Mouse (Mus musculus): ENCODE measurements around the gene Ncapg2. TPM values are rescaled to one million over a fixed set of nuclear protein-coding genes. Genes with fewer than 3 reads are reported as not detected.

The Ncapg2 gene
- polyA plus RNA-seq, 1 experiment from 2014 or later = 32.7 TPM

GRCm38 (mm10) chr12:116460379-116461065 lies 55.3 kb downstream of the Ncapg2 start:
- Histone ChIP-seq H3K4me1 (replicated peaks) (no peaks in the 10 kb centered on the region), H3K9me3 (no peaks in the 10 kb centered on the region), H3K36me3 (0 out of 2 replicates have a peak, but pooled peaks cover 5% of the 10 kb centered on the region), H3K9ac (no peak overlapping the region), H3K4me3 (replicated peaks) (no peak overlapping the region), H3K4me2 (replicated peaks) (no peak overlapping the region), H3K27me3 (replicated peaks) (no peaks in the 10 kb centered on the region), H3K27ac (no peak overlapping the region)
- ATAC-seq = no peak
- WGBS = 92% methylated on average over 6 of the region's 6 CpGs

DNA sequence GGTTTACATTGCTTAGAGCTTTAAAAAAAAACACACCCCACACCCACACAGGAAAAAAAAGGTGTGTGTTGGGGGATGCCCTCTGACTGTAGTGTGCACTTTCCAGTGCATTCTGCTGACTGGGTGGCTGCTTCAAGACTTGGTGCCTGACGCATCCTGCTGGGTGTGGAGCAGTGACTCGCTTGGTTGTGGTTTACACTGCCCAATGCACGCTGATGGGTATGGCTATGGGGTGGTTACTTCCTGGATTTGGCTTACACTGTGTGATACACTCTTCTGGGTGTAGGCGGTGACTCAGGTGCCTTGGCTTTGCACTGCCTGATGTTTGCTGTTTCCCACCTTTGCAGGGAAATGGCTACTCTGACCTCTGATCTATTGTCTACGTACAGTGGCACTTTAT lies 61.8 kb downstream of the Ncapg2 start:
- Histone ChIP-seq H3K4me3 (replicated peaks) (no peak overlapping the region), H3K9ac (no peak overlapping the region), H3K27me3 (replicated peaks) (no peaks in the 10 kb centered on the region), H3K4me1 (replicated peaks) (no peaks in the 10 kb centered on the region), H3K36me3 (no peaks in the 10 kb centered on the region), H3K9me3 (no peaks in the 10 kb centered on the region), H3K4me2 (replicated peaks) (no peak overlapping the region), H3K27ac (no peak overlapping the region)
- WGBS = 87% methylated on average over 5 of the region's 5 CpGs
- no peak for ATAC-seq

- Histone ChIP-seq H3K4me3 (replicated peaks) (no peak overlapping the region), H3K36me3 (no peaks in the 10 kb centered on the region), H3K4me1 (replicated peaks) (no peaks in the 10 kb centered on the region), H3K4me2 (replicated peaks) (no peak overlapping the region), H3K27ac (no peak overlapping the region), H3K9me3 (no peaks in the 10 kb centered on the region), H3K9ac (no peak overlapping the region), H3K27me3 (replicated peaks) (no peaks in the 10 kb centered on the region)
- whole genome bisulfite sequencing = 90% methylated on average over 1 of the region's 1 CpGs
- no peak for ATAC-seq
These were observed 63.1 kb downstream of the Ncapg2 start for GRCm38 (mm10) chr12:116468348-116468747.

DNA sequence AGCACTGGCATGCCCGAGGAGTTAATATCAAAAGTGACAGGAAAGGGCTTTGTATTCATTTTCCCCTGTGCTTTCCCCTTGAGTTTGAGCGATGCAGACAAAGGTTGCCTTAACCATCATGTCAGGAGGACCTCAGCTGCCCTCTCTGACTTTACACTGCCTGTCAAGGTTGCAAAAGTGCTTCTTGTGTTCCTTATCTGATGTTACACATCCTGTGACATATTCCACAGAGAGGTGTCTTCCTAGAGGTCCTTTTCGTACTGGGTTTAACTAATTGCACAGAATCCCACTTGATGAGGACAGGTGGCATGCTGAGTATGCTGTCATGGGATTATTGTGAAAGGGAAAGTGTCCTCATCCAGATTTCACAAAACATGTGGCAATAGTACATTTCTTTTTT lies 63.9 kb downstream of the Ncapg2 start:
- H3K4me1 ChIP-seq (replicated peaks) = no peaks in the 10 kb centered on the region
- no peak overlapping the region for H3K4me3 ChIP-seq (replicated peaks)
- no peaks in the 10 kb centered on the region for H3K27me3 ChIP-seq (replicated peaks)
- no peak for ATAC-seq
- H3K9ac ChIP-seq = no peak overlapping the region
- no peak overlapping the region for H3K27ac ChIP-seq
- H3K9me3 ChIP-seq = no peaks in the 10 kb centered on the region
- H3K4me2 ChIP-seq (replicated peaks) = no peak overlapping the region
- H3K36me3 ChIP-seq = no peaks in the 10 kb centered on the region
- 96% methylated on average over 3 of the region's 3 CpGs for WGBS

GRCm38 (mm10) chr12:116473264-116473663 lies 68.1 kb downstream of the Ncapg2 start:
- Histone ChIP-seq H3K27me3 (replicated peaks) (no peaks in the 10 kb centered on the region), H3K9me3 (no peaks in the 10 kb centered on the region), H3K27ac (no peak overlapping the region), H3K9ac (no peak overlapping the region), H3K4me1 (replicated peaks) (no peaks in the 10 kb centered on the region), H3K36me3 (no peaks in the 10 kb centered on the region), H3K4me3 (replicated peaks) (no peak overlapping the region), H3K4me2 (replicated peaks) (no peak overlapping the region)
- no peak for ATAC-seq
- 82% methylated on average over 2 of the region's 2 CpGs for WGBS

DNA sequence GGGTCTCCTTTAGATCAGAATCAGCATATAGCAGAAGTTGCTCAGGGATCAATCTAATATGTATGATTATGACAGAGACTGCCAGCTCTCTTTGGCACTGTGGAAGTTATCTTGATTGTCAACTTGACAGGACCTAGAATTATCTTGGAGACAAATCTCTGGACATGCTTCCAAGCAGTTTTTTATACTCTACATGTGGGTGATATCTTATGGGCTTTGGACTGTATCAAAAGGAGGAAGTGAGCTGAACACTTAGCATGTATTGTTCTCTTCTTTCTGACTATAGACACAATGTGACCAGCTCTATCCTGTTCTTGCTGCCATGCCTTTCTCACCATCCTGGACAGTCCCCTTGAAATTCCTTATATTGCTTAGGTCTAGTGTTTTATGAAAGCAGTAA lies 68.6 kb downstream of the Ncapg2 start:
- ATAC-seq = no peak
- no peak overlapping the region for H3K4me2 ChIP-seq (replicated peaks)
- no peaks in the 10 kb centered on the region for H3K27me3 ChIP-seq (replicated peaks)
- H3K27ac ChIP-seq = no peak overlapping the region
- no peaks in the 10 kb centered on the region for H3K36me3 ChIP-seq
- H3K9me3 ChIP-seq = no peaks in the 10 kb centered on the region
- no peak overlapping the region for H3K4me3 ChIP-seq (replicated peaks)
- no peaks in the 10 kb centered on the region for H3K4me1 ChIP-seq (replicated peaks)
- H3K9ac ChIP-seq = no peak overlapping the region

DNA sequence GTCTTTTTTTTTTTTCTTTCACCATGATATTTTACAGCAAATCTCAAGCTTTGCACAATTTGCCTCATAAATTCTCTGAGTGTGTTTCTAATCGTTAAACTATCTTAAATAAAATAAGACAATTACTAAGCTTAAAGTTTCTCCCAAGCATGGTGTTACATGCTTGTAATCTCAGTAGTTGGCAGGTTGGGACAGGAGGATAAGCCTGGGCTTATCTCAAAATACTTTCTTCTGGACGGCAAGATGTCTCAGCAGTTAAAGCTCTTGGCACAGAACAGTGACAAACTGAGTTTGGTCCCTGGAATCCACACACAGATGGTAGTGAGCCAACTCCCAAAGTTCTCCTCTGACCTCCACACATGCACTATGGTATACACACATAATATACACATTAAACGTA lies 69.5 kb downstream of the Ncapg2 start:
- no peak overlapping the region for H3K4me2 ChIP-seq (replicated peaks)
- H3K4me1 ChIP-seq (replicated peaks) = no peaks in the 10 kb centered on the region
- no peaks in the 10 kb centered on the region for H3K9me3 ChIP-seq
- H3K4me3 ChIP-seq (replicated peaks) = no peak overlapping the region
- no peaks in the 10 kb centered on the region for H3K36me3 ChIP-seq
- H3K9ac ChIP-seq = no peak overlapping the region
- 62% methylated on average over 3 of the region's 3 CpGs for WGBS
- ATAC-seq = no peak
- H3K27me3 ChIP-seq (replicated peaks) = no peaks in the 10 kb centered on the region
- no peak overlapping the region for H3K27ac ChIP-seq

DNA sequence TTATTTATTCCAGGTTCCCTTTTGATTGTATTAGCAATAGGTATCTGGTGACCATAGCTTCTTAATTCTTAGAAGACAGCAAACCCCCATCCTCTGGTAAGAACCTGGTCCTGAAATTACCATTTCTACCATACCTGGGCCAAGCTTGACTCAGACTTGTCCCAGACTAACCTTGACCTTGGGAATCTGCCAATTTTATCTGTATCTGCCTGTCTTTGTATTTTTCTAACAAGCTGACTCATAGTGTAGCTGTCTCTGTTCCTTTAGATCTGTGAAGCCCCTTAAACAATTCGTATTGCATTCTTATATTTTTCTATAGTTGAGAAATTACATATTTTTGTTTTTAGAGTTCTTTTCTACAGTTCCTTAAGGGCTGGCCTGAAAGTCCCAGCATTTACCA lies 73.6 kb downstream of the Ncapg2 start:
- Histone ChIP-seq H3K27ac (no peak overlapping the region), H3K36me3 (no peaks in the 10 kb centered on the region), H3K27me3 (replicated peaks) (no peaks in the 10 kb centered on the region), H3K9ac (no peak overlapping the region), H3K4me2 (replicated peaks) (no peak overlapping the region), H3K4me1 (replicated peaks) (no peaks in the 10 kb centered on the region), H3K9me3 (no peaks in the 10 kb centered on the region), H3K4me3 (replicated peaks) (no peak overlapping the region)
- no peak for ATAC-seq
- WGBS = 58% methylated on average over 1 of the region's 1 CpGs

GRCm38 (mm10) chr12:116481921-116482320 lies 76.7 kb downstream of the Ncapg2 start:
- 60% methylated on average over 1 of the region's 1 CpGs for WGBS
- no peaks in the 10 kb centered on the region for H3K9me3 ChIP-seq
- H3K36me3 ChIP-seq = no peaks in the 10 kb centered on the region
- no peak overlapping the region for H3K27ac ChIP-seq
- 0 out of 2 replicates have a peak, but pooled peaks cover 12% of the 10 kb centered on the region for H3K27me3 ChIP-seq (replicated peaks)
- no peak overlapping the region for H3K4me3 ChIP-seq (replicated peaks)
- no peak for ATAC-seq
- H3K9ac ChIP-seq = no peak overlapping the region
- peaks cover 4% of the 10 kb centered on the region for H3K4me1 ChIP-seq (replicated peaks)
- no peak overlapping the region for H3K4me2 ChIP-seq (replicated peaks)

- peak; percentile 19; the same call in 1 of the 2 replicates for ATAC-seq
- no peak overlapping the region; the same call in 1 of the 2 replicates for H3K27ac ChIP-seq
- no peak overlapping the region for H3K9ac ChIP-seq
- no peak overlapping the region for H3K4me2 ChIP-seq (replicated peaks)
- WGBS = 30% methylated on average over 2 of the region's 2 CpGs
- H3K36me3 ChIP-seq = no peaks in the 10 kb centered on the region
- no peak overlapping the region for H3K4me3 ChIP-seq (replicated peaks)
- H3K9me3 ChIP-seq = no peaks in the 10 kb centered on the region
- peaks cover 4% of the 10 kb centered on the region for H3K4me1 ChIP-seq (replicated peaks)
- 0 out of 2 replicates have a peak, but pooled peaks cover 12% of the 10 kb centered on the region for H3K27me3 ChIP-seq (replicated peaks)
These were observed 78.4 kb downstream of the Ncapg2 start for GRCm38 (mm10) chr12:116483581-116483980.

DNA sequence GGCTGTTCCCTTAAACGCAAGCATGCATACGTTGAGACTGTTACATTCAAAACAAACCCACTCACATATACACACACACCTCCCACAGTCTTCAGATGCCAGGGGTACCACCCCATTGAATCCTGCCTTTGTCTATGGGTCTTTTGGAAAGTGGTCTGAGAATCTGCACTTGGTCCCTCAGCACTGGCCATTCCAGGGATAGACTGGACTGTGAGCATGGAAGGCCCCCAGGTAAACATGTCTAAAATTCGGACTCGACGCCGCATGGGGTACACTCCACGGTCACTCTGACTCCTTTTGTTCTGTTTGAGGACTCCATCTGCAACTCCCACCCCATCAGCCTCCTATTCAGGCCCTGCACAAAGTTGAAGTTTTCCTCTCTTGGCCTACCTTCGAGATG lies 79.8 kb downstream of the Ncapg2 start:
- peaks cover 4% of the 10 kb centered on the region for H3K4me1 ChIP-seq (replicated peaks)
- peak overlapping the region; percentile 99 for H3K4me2 ChIP-seq (replicated peaks)
- WGBS = 78% methylated on average over 8 of the region's 8 CpGs
- no peak overlapping the region for H3K9ac ChIP-seq
- H3K4me3 ChIP-seq (replicated peaks) = peak overlapping the region; percentile 57
- no peaks in the 10 kb centered on the region for H3K9me3 ChIP-seq
- H3K27ac ChIP-seq = no peak overlapping the region
- H3K27me3 ChIP-seq (replicated peaks) = 0 out of 2 replicates have a peak, but pooled peaks cover 12% of the 10 kb centered on the region
- ATAC-seq = peak; percentile 4; the same call in 1 of the 2 replicates
- no peaks in the 10 kb centered on the region for H3K36me3 ChIP-seq

- peaks cover 4% of the 10 kb centered on the region for H3K4me1 ChIP-seq (replicated peaks)
- H3K9ac ChIP-seq = peak within 1 kb of the TSS; percentile 20; the same call in 1 of the 2 replicates
- peak within 1 kb of the TSS; percentile 57 for H3K4me3 ChIP-seq (replicated peaks)
- WGBS = under 1% methylated on average over 86 of the region's 86 CpGs
- no peaks in the 10 kb centered on the region for H3K36me3 ChIP-seq
- H3K9me3 ChIP-seq = no peaks in the 10 kb centered on the region
- ATAC-seq = peak; percentile 96
- no peak within 1 kb of the TSS for H3K27ac ChIP-seq
- H3K4me2 ChIP-seq (replicated peaks) = peak within 1 kb of the TSS; percentile 99
- H3K27me3 ChIP-seq (replicated peaks) = 0 out of 2 replicates have a peak, but pooled peaks cover 12% of the 10 kb centered on the region
These were observed 80.6 kb downstream of the Ncapg2 start, which contains the start of gene Ptprn2 for GRCm38 (mm10) chr12:116485591-116486403. Gene Ptprn2, plus strand, starts transcription at chr12:116485720.
